Mouse (Mus musculus) cortical plate, adult 2 months (tissue): ENCODE measurements at regions not wholly inside any gene's neighbourhood (a gene's known extent, or its start where the extent isn't known, plus 50 kb on each side); places are given as distances from the start of the nearest gene placed in this dataset.

ENCODE experiments used
- H3K27ac ChIP-seq: fragments of 200-500 bp; 2 replicates; pipeline ENCODE4 v1.5.1; 2012; ENCODE audit warnings: low read length, control low read depth, inconsistent platforms; ENCODE audit not compliant: insufficient read depth
- H3K4me1 ChIP-seq: fragments of 200-500 bp; 2 replicates; pipeline ENCODE4 v1.6.1; 2011; ENCODE audit warnings: low read length; ENCODE audit not compliant: control insufficient read depth, insufficient read depth
- H3K4me3 ChIP-seq: fragments of 200-500 bp; 2 replicates; pipeline ENCODE4 v1.5.1; 2011; ENCODE audit warnings: mild to moderate bottlenecking, low read length, control low read depth; ENCODE audit not compliant: insufficient read depth
- CTCF ChIP-seq: fragments of 200-500 bp; IDR thresholded peaks from 2 replicates; pipeline ENCODE4 v1.5.1; 2011; ENCODE audit warnings: mild to moderate bottlenecking, control low read depth, low read length; ENCODE audit not compliant: insufficient read depth; ENCODE audit errors: extremely low read depth
- POLR2A ChIP-seq: fragments of 200-500 bp; IDR thresholded peaks from 2 replicates; pipeline ENCODE4 v1.6.1; 2011; ENCODE audit warnings: mild to moderate bottlenecking, low read length, control low read depth; ENCODE audit not compliant: insufficient read depth; ENCODE audit errors: extremely low read depth

DNA sequence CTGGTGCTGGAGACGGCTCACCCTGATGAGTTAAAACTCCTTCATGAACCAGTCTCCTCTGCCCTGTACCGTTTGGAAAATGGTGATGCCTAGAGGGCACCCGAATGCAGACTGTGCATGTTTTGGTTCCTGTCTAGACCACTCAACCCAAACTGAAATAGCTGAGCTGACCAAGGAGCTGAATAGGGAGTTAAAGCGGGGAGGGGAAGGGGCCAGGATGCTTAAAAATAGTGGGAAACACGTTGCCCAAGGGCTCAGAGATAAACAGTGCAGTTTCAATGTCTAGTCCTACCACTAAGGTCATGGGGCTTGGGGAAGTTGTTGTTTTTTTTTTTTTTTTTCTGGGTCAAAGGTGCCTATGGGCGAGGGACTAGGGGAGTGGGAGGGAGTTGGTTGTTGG is 348.8 kb upstream of the Sall1 start:
- Histone ChIP-seq H3K4me1 (no peaks in the 10 kb centered on the region), H3K27ac (no peak overlapping the region; the same call in 1 of the 2 replicates), H3K4me3 (no peak overlapping the region)
- no peak for TF ChIP-seq CTCF
- TF ChIP-seq POLR2A, result no peak

DNA sequence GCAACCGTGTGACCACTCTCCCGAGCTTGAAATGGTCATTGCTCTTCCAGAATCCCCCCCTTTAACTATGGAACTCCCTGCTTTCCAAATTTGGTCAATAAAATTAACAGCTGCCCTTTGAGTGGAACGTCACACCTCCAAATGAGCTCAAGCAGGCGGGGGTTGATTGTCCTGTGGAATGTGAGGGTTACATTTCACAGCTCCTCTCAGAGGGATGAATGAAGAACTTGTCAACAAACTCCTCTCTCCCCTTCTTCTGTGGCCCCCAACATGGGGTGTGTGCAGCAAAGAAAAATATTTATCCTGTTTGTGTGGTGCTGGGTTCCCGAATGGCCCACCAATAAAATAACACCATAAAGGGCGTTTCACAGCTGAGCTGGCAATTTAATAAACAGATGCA is 344.8 kb upstream of the Sall1 start:
- TF ChIP-seq CTCF, result no peak
- TF ChIP-seq POLR2A, result no peak
- H3K27ac ChIP-seq, result no peak overlapping the region
- no peaks in the 10 kb centered on the region for H3K4me1 ChIP-seq
- H3K4me3 ChIP-seq, result no peak overlapping the region

DNA sequence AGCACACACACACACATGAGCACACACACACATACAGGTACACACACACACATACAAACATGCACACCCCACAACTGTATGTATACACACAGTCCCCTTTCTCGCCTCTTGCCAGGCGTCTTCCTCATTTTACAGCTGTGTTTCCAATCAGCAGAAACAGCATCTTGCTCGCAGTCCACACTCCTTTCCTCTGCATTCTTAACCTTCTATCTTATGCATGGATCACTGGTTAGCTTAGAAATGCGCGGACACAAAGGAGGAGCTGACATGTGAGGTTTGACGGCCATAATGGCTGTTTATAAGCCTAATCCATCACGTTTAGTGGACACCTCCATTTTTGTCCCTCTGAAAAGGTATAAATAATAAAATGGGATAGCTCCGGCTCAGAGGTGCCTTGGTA is 343.3 kb upstream of the Sall1 start:
- no peak for TF ChIP-seq POLR2A
- TF ChIP-seq CTCF, result no peak
- no peak overlapping the region for H3K27ac ChIP-seq
- no peak overlapping the region for H3K4me3 ChIP-seq
- H3K4me1 ChIP-seq, result no peaks in the 10 kb centered on the region

DNA sequence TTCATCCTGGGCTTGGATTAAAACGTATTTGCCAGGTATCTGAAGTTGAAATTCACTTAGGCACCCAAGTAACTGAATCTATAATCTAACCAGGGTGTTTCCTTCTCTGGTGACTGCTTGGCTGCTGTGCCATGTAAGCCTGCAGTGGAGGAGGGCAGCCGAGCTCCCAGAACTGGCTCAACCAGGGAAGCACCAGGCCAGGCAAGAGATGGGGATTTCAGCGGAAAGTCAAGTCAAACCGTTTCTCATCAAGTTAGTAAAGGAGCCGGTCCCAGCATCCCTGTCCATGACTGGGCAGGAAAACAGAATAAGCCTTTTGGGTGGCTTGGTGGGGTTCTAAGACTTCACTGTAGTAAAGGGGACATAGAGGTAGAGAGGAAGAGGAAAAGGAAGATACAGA is 341.1 kb upstream of the Sall1 start:
- Histone ChIP-seq H3K4me1 (no peaks in the 10 kb centered on the region), H3K4me3 (no peak overlapping the region), H3K27ac (no peak overlapping the region)
- TF ChIP-seq CTCF, result no peak
- no peak for TF ChIP-seq POLR2A

DNA sequence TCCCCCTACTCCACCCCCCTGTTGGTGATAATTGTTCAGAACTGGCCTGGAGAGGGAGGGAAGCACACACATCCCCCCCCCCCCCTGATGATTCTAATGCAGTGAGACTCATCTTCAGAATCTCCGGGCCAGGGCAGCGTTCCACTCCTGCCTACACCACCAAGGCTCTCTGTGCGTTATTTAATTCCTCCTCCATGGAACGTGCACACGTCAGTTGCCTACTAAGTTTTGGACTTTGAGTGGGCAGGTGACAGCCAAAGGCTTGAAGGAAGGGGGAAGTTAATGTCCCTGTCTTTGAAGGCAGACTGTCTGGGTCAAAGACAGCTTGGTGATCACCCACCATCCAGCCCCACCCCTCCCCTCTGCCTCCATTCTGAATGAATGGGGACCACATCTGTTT is 339.8 kb upstream of the Sall1 start:
- Histone ChIP-seq H3K27ac (no peak overlapping the region), H3K4me1 (no peaks in the 10 kb centered on the region), H3K4me3 (no peak overlapping the region)
- TF ChIP-seq CTCF, result no peak
- TF ChIP-seq POLR2A, result no peak

DNA sequence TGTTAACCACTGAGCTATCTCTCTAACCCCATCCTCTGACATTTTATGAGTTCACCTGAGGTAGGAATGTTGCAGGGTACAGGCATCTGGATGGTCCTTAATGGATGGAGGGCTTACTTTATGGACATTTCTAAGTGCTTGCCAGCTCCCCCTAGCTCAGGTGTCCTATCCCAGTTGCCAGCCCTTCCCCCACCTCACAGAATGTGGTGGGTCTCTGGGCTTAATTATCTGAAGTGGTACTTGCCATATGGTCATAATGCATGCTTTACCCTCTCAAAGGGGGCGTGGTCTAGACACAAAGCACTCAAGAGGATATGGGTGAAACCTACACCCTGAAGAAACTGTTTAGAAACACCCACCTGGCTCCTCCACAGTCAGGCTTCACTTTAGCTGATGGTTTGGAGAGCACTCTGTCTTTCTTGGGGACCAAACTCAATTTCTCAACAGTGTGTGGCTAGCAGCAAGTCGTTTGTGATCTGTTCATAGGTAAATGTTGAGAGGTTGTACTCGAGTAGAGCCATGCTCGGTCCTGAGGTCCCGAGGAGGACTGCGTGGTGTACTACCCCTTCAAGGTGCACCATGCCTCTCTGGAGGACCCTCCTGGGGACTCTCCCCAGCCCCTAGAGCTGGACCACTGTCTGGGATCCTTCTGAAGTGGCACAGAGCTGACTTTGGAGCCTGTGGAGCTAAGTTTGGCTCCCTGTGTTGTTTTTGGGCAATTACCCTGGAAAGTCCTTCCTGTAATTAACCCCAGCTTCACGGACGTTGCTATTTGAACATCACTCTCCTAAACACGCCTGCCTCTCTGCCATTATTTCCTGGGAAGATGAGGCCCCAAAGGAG is 338.8 kb upstream of the Sall1 start:
- TF ChIP-seq POLR2A, result no peak
- TF ChIP-seq CTCF, result no peak
- no peak overlapping the region for H3K4me3 ChIP-seq
- H3K27ac ChIP-seq, result no peak overlapping the region
- H3K4me1 ChIP-seq, result no peaks in the 10 kb centered on the region

DNA sequence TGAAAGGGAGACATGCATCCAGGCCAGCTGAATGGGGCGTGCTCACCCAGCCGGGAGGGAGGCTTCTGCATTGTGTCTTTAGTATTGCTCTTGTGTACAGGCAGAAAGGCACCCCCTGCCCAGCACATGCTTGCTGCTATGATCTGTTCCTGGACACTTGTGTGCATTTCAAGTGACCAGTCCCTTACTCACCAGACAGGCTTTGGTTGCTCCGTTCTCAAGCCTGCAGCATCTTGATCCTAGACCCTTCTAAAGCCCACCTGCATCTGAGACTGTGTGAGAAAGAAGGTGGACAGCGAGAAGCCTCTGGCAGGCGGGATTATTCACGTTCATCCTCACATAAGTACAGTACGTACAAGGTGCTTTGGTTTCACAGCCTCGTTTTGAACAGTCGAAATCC is 336.5 kb upstream of the Sall1 start:
- TF ChIP-seq POLR2A (no peak), CTCF (no peak)
- no peaks in the 10 kb centered on the region for H3K4me1 ChIP-seq
- no peak overlapping the region for H3K27ac ChIP-seq
- no peak overlapping the region for H3K4me3 ChIP-seq

DNA sequence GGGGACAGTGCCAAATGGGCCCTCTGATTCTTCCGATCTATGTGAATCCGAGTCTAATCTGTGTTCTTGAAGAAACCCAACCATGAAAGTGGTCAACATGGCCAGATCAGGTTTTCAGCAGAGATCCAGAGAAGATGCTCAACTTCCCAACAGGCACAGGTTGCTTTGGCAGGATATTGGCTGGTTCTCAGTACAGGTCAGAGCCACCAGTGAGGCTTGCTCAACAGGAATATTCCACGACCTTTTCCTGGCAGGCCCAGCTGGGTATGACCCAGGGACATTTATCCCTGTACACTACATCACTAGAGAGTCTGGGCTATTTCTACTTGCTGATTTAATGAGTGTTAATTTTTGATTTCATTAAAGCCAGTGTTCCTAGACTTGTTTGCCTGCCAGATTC is 328.8 kb upstream of the Sall1 start:
- no peaks in the 10 kb centered on the region for H3K4me1 ChIP-seq
- TF ChIP-seq CTCF (no peak), POLR2A (no peak)
- no peak overlapping the region for H3K27ac ChIP-seq
- H3K4me3 ChIP-seq, result no peak overlapping the region

DNA sequence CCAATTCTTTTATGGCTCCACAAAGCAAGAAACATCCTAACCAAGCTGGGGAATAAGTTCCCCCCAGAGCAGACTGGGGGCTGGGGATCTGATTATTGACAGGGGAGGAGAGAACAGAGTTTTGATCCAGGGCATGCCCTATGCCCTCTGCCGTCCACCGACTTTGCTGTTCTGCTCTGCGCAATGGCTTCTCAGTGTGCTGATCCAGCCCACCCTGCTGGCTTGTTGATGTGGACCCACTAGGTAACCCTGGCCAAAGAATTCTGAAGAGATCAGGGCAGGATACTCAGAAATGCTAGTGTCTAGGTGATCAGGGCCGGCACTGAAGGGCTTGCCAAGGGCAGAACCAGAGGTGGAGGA is 327.8 kb upstream of the Sall1 start:
- Histone ChIP-seq H3K4me1 (no peaks in the 10 kb centered on the region), H3K4me3 (no peak overlapping the region), H3K27ac (no peak overlapping the region)
- TF ChIP-seq POLR2A, result no peak
- TF ChIP-seq CTCF, result no peak

DNA sequence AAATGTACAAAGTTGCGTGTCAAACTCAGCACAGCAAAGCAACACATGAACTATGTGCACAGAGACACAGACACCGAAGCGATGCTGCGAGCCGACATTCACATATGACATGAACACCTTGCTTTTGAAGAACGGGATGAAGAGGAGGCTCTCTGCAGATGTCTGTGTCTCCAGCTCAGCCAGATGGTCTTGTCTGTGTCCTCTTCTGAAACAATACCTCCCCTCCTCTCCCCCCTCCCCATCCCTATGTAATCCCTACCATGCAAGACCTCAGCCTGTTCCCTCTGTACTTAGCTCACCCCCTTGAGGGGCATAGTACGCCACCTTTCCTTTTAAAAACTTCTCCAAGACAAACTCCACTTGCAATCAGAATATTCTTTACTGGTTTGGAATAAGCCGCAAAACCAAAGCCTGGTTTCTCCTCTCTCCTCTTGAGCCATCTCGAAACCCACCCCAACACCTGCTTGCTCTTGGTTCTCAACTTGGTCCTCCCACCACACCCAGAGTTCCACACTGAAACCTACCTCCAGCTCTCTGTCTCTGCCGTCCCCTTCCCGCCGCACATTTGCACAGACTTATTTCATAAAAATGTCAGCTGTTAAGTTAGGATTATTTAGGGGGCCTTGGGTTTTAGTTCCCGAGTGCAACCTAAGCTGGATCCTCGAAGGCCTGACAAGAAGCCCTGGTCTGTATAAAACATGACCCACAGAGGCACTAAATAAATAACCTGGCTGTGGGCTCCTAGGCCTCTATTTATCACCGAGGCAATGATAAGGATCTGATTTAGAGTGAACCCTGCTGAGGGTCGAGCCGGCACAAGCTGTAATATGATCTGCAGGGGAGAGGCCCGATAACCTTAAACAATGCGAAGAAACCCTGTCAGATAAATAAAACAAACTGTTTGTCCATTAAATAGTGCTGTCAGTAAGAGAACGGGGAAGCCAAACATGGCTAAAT is 327.1 kb upstream of the Sall1 start:
- H3K27ac ChIP-seq, result no peak overlapping the region
- H3K4me3 ChIP-seq, result no peak overlapping the region
- H3K4me1 ChIP-seq, result no peaks in the 10 kb centered on the region
- TF ChIP-seq POLR2A, result no peak
- TF ChIP-seq CTCF, result no peak
